Mouse (Mus musculus): ENCODE measurements around the gene Rbbp6.

Rbbp6 gene

GRCm38 (mm10) chr7:122970864-122971420, 5.5 kb downstream of the Rbbp6 start:
- DNase-seq (ENCODE audit: low read depth, low spot score): no peak

DNA sequence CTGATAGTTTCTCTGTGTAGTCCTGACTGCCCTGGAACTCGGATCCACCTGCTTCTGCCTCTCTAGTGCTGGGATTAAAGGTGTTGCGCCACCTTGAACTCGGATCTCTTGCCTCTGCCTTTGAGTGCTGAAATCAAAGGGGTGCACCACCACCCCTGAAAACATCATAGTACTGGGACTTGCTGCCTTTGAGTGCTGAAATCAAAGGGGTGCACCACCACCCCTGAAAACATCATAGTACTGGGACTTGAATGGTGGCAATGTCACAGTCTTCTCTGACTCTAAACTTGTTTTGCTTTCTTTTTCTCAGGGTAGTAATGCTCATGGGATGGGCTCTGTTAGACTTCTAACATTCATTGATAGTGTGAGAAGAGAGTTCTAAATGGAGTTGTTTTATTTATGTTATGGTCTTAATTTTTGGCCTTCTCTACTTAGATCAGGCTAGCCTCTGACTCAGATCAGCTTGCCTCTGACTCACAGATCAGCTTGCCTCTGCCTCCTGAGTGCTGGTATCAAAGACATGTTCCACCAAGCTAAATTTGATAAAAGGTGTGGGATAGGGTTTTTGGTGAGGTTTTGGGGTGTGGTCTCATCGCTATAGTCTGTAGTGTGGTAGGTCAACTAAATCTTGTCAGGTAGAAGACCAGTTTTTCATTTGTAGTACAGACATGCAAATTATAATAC, 6.7 kb downstream of the Rbbp6 start:
- no peak for DNase-seq (ENCODE audit: low read depth, low spot score)

DNA sequence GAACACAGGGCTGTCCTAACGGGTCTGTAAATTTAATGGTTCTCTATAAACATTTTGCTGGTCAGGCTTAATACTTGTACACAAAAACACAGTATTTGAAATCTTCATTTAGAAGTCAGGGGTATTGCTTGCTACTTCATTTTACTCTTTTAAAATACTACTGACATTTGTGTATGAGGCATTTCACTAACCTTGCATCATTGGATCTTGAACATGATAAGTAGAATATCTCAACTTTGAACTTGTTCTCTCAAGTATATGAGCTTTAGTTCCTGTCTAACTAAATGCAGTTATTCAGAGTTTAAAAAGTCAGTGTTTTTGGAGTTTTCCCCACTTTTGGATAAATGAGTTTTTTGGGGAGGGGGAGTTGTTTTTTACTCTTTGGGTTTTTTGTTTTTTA, 14.0 kb downstream of the Rbbp6 start:
- DNase-seq (ENCODE audit: low read depth, low spot score): no peak

- DNase-seq (ENCODE audit: low read depth, low spot score): no peak
These were observed 32.7 kb downstream of the Rbbp6 start for GRCm38 (mm10) chr7:122998189-122998588.

DNA sequence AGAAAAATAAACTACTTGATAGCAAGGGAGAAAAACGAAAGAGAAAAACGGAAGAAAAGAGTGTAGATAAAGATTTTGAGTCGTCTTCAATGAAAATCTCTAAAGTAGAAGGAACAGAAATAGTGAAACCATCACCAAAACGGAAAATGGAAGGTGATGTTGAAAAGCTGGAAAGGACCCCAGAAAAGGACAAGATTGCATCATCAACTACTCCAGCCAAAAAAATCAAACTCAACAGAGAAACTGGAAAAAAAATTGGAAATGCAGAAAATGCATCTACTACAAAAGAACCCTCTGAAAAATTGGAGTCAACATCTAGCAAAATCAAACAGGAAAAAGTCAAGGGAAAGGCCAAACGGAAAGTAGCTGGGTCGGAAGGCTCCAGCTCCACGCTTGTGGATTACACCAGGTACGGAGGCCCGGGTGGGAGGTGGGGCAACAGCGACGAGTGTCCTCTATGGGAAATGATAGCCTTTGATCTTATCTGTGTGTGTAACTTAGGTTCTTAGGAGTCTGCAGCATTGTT, 34.4 kb downstream of the Rbbp6 start:
- no peak for DNase-seq (ENCODE audit: low read depth, low spot score)

DNA sequence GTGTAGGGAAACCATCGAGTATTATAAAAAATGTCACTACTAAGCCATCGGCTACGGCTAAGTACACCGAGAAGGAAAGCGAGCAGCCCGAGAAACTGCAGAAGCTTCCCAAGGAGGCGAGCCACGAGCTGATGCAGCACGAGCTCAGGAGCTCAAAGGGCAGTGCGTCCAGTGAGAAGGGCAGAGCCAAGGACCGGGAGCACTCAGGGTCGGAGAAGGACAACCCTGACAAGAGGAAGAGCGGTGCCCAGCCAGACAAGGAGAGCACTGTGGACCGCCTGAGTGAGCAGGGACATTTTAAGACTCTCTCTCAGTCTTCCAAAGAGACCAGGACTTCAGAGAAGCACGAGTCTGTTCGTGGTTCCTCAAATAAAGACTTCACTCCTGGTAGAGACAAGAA, 35.3 kb downstream of the Rbbp6 start:
- DNase-seq (ENCODE audit: low read depth, low spot score): no peak

DNA sequence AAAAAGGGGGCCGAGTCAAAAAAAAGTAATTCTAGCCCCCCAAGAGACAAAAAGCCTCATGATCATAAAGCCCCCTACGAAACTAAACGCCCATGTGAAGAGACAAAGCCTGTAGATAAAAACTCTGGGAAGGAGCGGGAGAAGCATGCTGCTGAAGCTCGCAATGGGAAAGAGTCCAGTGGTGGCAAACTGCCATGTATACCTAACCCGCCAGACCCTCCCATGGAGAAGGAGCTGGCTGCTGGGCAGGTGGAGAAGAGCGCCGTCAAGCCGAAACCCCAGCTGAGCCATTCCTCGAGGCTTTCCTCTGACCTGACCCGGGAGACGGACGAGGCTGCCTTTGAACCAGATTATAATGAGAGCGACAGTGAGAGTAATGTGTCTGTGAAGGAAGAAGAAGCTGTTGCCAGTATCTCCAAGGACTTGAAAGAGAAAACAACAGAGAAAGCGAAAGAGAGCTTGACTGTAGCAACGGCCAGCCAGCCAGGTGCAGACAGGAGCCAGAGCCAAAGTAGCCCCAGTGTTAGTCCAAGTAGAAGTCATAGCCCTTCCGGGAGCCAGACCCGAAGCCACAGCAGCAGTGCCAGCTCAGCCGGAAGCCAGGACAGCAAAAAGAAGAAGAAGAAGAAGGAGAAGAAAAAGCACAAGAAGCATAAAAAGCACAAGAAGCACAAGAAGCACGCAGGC, 36.0 kb downstream of the Rbbp6 start:
- no peak for DNase-seq (ENCODE audit: low read depth, low spot score)

- DNase-seq (ENCODE audit: low read depth, low spot score): no peak
These were observed 36.5 kb downstream of the Rbbp6 start for GRCm38 (mm10) chr7:123002028-123002410.

- no peak for DNase-seq (ENCODE audit: low read depth, low spot score)
These were observed 37.7 kb downstream of the Rbbp6 start for GRCm38 (mm10) chr7:123003207-123003606.

GRCm38 (mm10) chr7:123004442-123004841, 39.0 kb downstream of the Rbbp6 start:
- DNase-seq (ENCODE audit: low read depth, low spot score): no peak

- DNase-seq (ENCODE audit: low read depth, low spot score): no peak
These were observed 40.8 kb downstream of the Rbbp6 start for GRCm38 (mm10) chr7:123006251-123006650.

GRCm38 (mm10) chr7:123007743-123008142, 42.3 kb downstream of the Rbbp6 start:
- DNase-seq (ENCODE audit: low read depth, low spot score): no peak

GRCm38 (mm10) chr7:123013466-123013865, 48.0 kb downstream of the Rbbp6 start:
- no peak for DNase-seq (ENCODE audit: low read depth, low spot score)

GRCm38 (mm10) chr7:123014729-123015128, 49.2 kb downstream of the Rbbp6 start:
- DNase-seq (ENCODE audit: low read depth, low spot score): no peak

DNA sequence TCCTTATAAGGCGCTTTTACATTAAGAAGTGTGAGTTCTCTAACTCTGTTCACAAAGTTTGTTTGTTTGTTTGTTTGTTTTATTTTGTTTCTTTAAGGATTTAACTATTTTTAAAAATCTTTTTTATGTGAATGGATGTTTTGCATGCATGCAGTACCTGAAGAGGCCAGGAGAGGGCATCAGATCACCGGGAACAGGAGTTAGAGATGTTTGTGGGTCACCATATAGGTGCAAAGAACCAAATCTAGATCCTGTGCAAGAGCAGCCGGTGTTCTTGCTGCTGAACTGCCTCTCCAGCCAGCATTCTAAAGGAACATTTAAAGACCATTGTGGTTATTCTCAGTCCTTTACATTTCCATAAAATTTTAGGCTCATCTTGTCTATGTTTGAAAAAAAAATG, 52.1 kb downstream of the Rbbp6 start:
- DNase-seq (ENCODE audit: low read depth, low spot score): no peak

DNA sequence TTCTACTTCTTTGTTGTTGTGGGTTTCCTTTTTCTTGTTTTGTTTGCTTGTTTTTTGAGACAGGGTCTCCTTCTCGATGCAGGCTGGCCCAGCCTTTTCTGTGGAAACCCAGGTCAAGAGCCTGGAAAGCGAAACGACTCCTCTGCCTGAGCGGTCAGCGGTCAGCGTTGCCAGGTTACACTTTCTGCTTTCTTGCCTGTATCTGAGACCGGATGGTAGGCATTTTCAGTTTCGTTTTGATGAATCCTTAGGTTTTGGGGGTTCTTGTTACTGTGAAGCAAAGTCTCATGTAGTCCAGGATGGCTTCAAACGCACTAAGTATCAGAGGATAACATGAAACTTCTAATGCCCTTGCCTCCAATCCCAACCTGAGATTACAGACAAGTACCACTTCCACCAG, 59.6 kb downstream of the Rbbp6 start:
- DNase-seq (ENCODE audit: low read depth, low spot score): no peak

- DNase-seq (ENCODE audit: low read depth, low spot score): no peak
These were observed 64.8 kb downstream of the Rbbp6 start for GRCm38 (mm10) chr7:123030295-123030694.

GRCm38 (mm10) chr7:123030709-123031181, 65.3 kb downstream of the Rbbp6 start:
- no peak for DNase-seq (ENCODE audit: low read depth, low spot score)

GRCm38 (mm10) chr7:123031211-123031743, 65.8 kb downstream of the Rbbp6 start:
- no peak for DNase-seq (ENCODE audit: low read depth, low spot score)

DNA sequence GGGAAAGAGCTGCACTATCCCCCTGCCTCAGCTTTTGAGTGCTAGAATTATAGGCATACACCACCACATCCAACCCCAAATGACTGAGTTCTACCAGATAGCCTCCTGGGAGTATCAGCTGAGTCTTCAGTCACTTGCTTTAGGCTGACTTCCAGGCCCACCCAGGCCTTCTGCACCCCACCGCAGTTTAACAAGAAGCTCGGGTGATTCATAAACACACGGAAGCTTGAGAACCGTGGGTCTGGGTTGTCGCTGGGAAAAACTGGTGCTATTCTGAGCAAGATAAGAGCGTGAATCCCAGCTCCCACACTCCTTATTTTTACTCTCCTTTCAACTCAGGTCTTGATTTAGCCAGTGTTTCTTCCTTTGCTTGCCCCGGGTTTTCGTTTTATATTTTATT, 69.8 kb downstream of the Rbbp6 start:
- DNase-seq (ENCODE audit: low read depth, low spot score): no peak

GRCm38 (mm10) chr7:123039302-123039701, 73.8 kb downstream of the Rbbp6 start:
- DNase-seq (ENCODE audit: low read depth, low spot score): peak; percentile 52

DNA sequence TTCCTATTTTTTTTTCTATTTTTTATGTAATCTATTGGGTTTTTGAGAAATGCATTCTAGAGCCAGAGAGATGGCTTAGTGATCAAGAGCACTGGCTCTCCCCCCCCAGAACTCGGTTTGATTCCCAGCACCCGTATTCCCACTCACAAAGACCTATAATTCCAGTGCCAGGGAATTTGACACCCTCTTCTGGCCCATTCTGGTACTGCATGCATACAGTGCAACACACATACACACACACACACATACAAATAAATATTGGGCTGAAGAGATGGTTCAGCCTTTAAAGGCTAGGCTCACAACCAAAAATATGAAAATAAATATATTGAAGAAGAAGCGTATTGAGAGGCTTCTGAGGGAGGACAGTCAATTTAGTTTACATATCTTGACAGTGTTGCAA, 79.7 kb downstream of the Rbbp6 start:
- DNase-seq (ENCODE audit: low read depth, low spot score): no peak

Data from WW6 (cell line).